Mouse (Mus musculus) MEL-GATA-1-ER (cell line): ENCODE measurements at regions not wholly inside any gene's neighbourhood (a gene's known extent, or its start where the extent isn't known, plus 50 kb on each side); places are given as distances from the start of the nearest gene placed in this dataset.

Source experiments
- DNase-seq: peaks from one replicate; pipeline ENCODE4 v3.0.0-alpha.2; 2012; ENCODE audit warnings: low read depth; ENCODE audit errors: extremely low read depth

DNA sequence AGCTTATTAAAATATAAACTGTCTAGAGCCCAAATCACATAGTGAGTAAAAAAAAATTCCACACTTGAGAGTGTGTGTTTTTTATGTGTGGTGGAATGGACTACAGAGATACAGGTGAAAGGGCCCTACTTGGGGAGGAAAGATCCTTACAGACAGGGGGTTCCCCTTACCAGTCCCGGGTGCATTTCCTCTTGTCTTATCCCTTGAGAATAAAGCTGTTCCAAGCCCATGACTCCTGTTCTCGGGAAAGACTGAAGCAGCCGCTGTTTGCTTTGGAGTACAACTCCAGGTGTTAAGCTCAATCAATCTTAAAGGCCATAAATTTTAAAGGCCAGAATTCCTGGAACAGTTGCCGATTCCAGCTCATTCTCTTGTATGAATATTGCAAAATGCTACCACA is 108.4 kb downstream of the Magee1 start:
- no peak for DNase-seq

- peak; percentile 36 for DNase-seq
Observed at GRCm38 (mm10) chrX:105236982-105237738, 117.0 kb downstream of the Magee1 start.
